Mouse (Mus musculus) liver, embryonic 18 days (tissue): Measurements from ENCODE around the gene Sel1l3. TPM values are rescaled to one million over a fixed set of nuclear protein-coding genes. Genes with fewer than 3 reads are reported as not detected.

Experiments
- polyA plus RNA-seq: library from polyadenylated mRNA; depleted of rRNA; stranded (reverse); fragments of >200 nt; gene quantifications from 2 replicates; pipeline ENCODE4 v1.2.3, GENCODE M21; 2012; rRNA removed

Sel1l3 gene
- 0.18 and 0.19 TPM in 2 replicates for polyA plus RNA-seq

DNA sequence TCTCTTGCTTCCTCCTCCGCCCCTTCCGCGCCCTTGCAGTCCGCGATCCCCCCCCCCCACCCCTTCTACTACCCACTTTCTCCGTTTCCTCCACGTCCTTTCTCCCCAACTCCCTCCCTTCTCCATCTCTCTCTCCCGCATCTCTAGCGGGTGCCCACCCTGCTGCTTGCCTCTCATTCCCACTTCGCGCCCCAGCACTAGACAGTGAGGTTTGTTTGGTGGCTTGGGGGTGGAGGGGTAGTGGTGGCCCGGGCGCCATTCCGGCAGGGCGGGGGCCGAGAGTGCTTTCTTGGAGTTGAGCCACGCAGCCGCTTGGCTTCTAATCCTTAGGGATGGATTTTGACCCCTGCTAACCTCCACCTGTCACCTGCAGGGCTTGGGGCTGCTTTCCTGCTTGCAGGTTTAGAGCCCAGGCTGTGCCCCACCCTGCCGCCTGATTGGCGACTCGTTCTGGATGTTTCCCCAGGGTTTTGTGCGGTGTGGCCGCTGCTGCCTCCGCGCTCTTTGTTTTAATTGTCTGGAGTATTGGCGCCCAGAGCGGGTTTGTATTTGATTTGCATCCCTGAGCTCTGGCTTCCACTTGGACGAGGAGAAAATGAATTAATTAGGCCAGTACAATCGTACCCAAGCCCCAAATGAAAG, at the start of gene Sel1l3:
Gene Sel1l3, minus strand, starts transcription at position 217 of the 642 bp plus-strand sequence.

Other genes with a start within 250 kb of the Sel1l3 start
- 0.08 TPM in 2 replicates for gene Slc34a2, start 175.8 kb downstream of the Sel1l3 start, polyA plus RNA-seq
- 20.9 and 24.1 TPM in 2 replicates for gene Smim20, start 53.2 kb upstream of the Sel1l3 start, polyA plus RNA-seq